Mouse (Mus musculus) neural tube, embryonic 13.5 days (tissue): Measurements from ENCODE around the gene Lrig3. TPM values are rescaled to one million over a fixed set of nuclear protein-coding genes. Genes with fewer than 3 reads are reported as not detected.

ENCODE experiments used
- ATAC-seq: fragments of 200-750 bp; cut with Nextera tagmentation; 2 replicates; pipeline ENCODE4 v1.8.0; 2017; ENCODE audit warnings: low read depth, mild to moderate bottlenecking, moderate TSS enrichment, moderate library complexity
- H3K27ac ChIP-seq: fragments of 300-500 bp; sonication (generic); replicated peaks from 2 replicates; pipeline ENCODE4 v1.5.1; 2015; ENCODE audit warnings: moderate library complexity, mild to moderate bottlenecking, inconsistent platforms
- H3K27me3 ChIP-seq: fragments of 300-500 bp; sonication (generic); 2 replicates; pipeline ENCODE4 v1.6.1; 2015; ENCODE audit warnings: mild to moderate bottlenecking, inconsistent platforms
- H3K36me3 ChIP-seq: fragments of 300-500 bp; sonication (generic); 2 replicates; pipeline ENCODE4 v1.6.1; 2015; ENCODE audit warnings: mild to moderate bottlenecking, inconsistent platforms
- H3K4me1 ChIP-seq: fragments of 300-500 bp; sonication (generic); replicated peaks from 2 replicates; pipeline ENCODE4 v1.6.1; 2015; ENCODE audit warnings: inconsistent platforms
- H3K4me2 ChIP-seq: fragments of 300-500 bp; sonication (generic); 2 replicates; pipeline ENCODE4 v1.6.1; 2015; ENCODE audit warnings: inconsistent platforms, mild to moderate bottlenecking, moderate library complexity
- H3K4me3 ChIP-seq: fragments of 300-500 bp; sonication (generic); 2 replicates; pipeline ENCODE4 v1.5.1; 2015; ENCODE audit warnings: mild to moderate bottlenecking, inconsistent platforms
- H3K9ac ChIP-seq: fragments of 300-500 bp; sonication (generic); 2 replicates; pipeline ENCODE4 v1.6.1; 2015; ENCODE audit warnings: moderate library complexity, mild to moderate bottlenecking, inconsistent platforms
- H3K9me3 ChIP-seq: fragments of 300-500 bp; sonication (generic); 2 replicates; pipeline ENCODE4 v1.6.1; 2016; ENCODE audit warnings: inconsistent platforms
- WGBS: fragments of 180-500 bp; shearing (Covaris S2); methylation state at CpG from one replicate; pipeline ENCODE4 v1.1.7; 2015; 5-methylcytosine and 5-hydroxymethylcytosine counted together
- polyA plus RNA-seq: library from polyadenylated mRNA; unstranded; fragments of >200 nt; fragmentation: Nextera tagmentation; extraction: Ambion mirVana; gene quantifications from 2 replicates; pipeline ENCODE4 v1.2.1, GENCODE M21; 2015

Lrig3 gene
- 6.0 and 7.2 TPM in 2 replicates for polyA plus RNA-seq

DNA sequence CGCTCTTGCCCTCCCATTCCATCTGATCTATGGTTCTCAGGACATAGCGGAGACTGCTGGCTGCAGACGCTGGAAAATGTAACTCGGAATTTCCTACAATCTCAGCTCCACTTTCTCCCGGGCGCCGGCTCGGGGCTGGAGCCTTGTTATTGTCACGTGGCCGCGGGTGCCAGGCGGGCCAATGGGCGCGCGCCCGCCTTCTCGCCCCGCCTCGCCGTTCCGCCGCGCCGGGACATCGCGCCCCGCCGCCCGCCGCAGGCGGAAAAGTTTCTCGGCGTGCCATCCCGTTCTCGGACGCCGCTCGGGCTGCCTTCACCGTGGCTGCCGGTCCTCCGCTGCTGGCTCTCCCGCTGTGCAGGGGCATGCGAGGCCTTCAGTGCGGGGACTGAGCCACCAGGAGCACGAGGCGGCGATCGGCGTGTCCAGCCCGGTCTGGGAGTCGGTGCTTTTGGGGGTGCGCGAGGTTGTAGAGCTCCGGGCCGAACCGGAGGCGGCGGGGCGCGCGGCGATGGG lies at the start of gene Lrig3:
TSS of gene Lrig3 (plus strand) at position 201 of the 513 bp plus-strand sequence.
- H3K9ac ChIP-seq: peak within 1 kb of the TSS; percentile 87
- H3K9me3 ChIP-seq: no peaks in the 10 kb centered on the region
- H3K27ac ChIP-seq: peak within 1 kb of the TSS; percentile 81
- H3K27me3 ChIP-seq: no peaks in the 10 kb centered on the region; the same call in 1 of the 2 replicates
- WGBS: under 1% methylated on average over 45 of the region's 62 CpGs
- H3K4me3 ChIP-seq: peak within 1 kb of the TSS; percentile 82
- H3K4me1 ChIP-seq: peaks cover 42% of the 10 kb centered on the region
- peak within 1 kb of the TSS; percentile 96 for H3K4me2 ChIP-seq
- H3K36me3 ChIP-seq: no peaks in the 10 kb centered on the region
- peak; percentile 84 for ATAC-seq

GRCm38 (mm10) chr10:125916781-125917180 lies 49.2 kb upstream of the Lrig3 start:
- Histone ChIP-seq H3K4me3 (no peak overlapping the region), H3K9ac (no peak overlapping the region), H3K27me3 (peaks cover 26% of the 10 kb centered on the region), H3K4me1 (peaks cover 24% of the 10 kb centered on the region), H3K4me2 (no peak overlapping the region), H3K27ac (no peak overlapping the region), H3K9me3 (no peaks in the 10 kb centered on the region), H3K36me3 (no peaks in the 10 kb centered on the region)
- 45% methylated on average over 6 of the region's 6 CpGs for WGBS
- no peak for ATAC-seq

DNA sequence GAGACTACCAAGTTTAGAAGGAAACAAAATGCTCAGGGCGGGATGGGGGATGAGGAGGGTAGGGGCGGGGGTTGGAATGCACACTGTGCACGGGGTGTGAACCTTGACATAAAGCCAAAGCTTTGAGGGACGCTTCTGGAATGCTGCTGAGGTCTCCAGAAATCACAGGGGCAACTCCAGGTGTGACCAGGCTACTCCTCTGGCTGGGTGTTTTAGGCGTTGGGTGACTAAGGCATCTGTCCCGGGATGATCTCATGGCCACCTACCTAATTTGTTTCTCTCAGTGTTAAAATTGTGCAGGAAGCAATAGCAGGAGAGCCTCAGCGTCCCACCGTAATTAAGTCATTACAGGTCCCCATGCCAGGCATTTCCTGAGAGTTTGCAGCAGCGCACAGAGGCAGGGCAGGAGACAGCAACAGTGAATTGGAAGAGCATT lies 48.5 kb upstream of the Lrig3 start:
- ATAC-seq: 0 out of 2 replicates have a peak, but pooled peaks have one; percentile 47
- Histone ChIP-seq H3K9ac (no peak overlapping the region), H3K9me3 (no peaks in the 10 kb centered on the region), H3K4me1 (peaks cover 23% of the 10 kb centered on the region), H3K4me2 (peak overlapping the region; percentile 45), H3K27me3 (peaks cover 26% of the 10 kb centered on the region), H3K36me3 (no peaks in the 10 kb centered on the region), H3K4me3 (no peak overlapping the region), H3K27ac (no peak overlapping the region)
- WGBS: 10% methylated on average over 9 of the region's 9 CpGs

GRCm38 (mm10) chr10:125918994-125919393 lies 47.0 kb upstream of the Lrig3 start:
- Histone ChIP-seq H3K4me3 (no peak overlapping the region), H3K4me1 (peaks cover 21% of the 10 kb centered on the region), H3K27ac (no peak overlapping the region), H3K36me3 (no peaks in the 10 kb centered on the region), H3K27me3 (peaks cover 22% of the 10 kb centered on the region), H3K9me3 (no peaks in the 10 kb centered on the region), H3K9ac (no peak overlapping the region), H3K4me2 (no peak overlapping the region)
- no peak for ATAC-seq
- 84% methylated on average over 1 of the region's 1 CpGs for WGBS

- peaks cover 8% of the 10 kb centered on the region for H3K27me3 ChIP-seq
- ATAC-seq: peak; percentile 40; the same call in 1 of the 2 replicates
- WGBS: 3% methylated on average over 6 of the region's 6 CpGs
- H3K4me1 ChIP-seq: peaks cover 18% of the 10 kb centered on the region
- no peaks in the 10 kb centered on the region for H3K36me3 ChIP-seq
- H3K9ac ChIP-seq: no peak overlapping the region
- no peak overlapping the region for H3K4me2 ChIP-seq
- no peaks in the 10 kb centered on the region for H3K9me3 ChIP-seq
- no peak overlapping the region for H3K27ac ChIP-seq
- H3K4me3 ChIP-seq: no peak overlapping the region
Observed at GRCm38 (mm10) chr10:125921654-125922446, 44.1 kb upstream of the Lrig3 start.

DNA sequence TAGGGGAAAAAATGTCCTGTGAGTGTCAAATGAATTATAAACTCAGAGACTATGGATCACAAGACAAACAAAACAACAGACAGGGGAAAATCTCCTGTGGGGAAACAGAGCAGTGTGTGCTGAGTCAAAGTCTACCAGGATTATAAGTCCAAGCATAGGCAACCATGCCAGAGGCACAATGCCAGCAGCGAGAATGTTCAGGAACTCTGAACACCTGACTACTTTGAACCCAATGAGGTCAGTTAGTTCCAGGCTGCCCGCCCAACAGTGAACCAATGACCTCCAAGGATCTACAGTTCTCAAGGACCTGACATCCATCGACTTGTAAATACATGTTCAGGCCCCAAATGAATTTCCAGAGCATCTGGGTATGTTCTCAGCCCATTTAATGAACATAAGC lies 36.0 kb upstream of the Lrig3 start:
- WGBS: 86% methylated on average over 3 of the region's 3 CpGs
- no peak overlapping the region for H3K27ac ChIP-seq
- H3K27me3 ChIP-seq: no peaks in the 10 kb centered on the region

GRCm38 (mm10) chr10:125933388-125933787 lies 32.6 kb upstream of the Lrig3 start:
- no peak overlapping the region for H3K4me2 ChIP-seq
- H3K27ac ChIP-seq: no peak overlapping the region
- H3K27me3 ChIP-seq: no peaks in the 10 kb centered on the region
- H3K4me3 ChIP-seq: no peak overlapping the region
- no peaks in the 10 kb centered on the region for H3K36me3 ChIP-seq
- no peak for ATAC-seq
- WGBS: 84% methylated on average over 6 of the region's 6 CpGs
- H3K9me3 ChIP-seq: no peaks in the 10 kb centered on the region
- no peaks in the 10 kb centered on the region for H3K4me1 ChIP-seq
- no peak overlapping the region for H3K9ac ChIP-seq

More for the DNA sequence above, 36.0 kb upstream of the Lrig3 start:
- no peak overlapping the region for H3K4me2 ChIP-seq
- no peaks in the 10 kb centered on the region for H3K4me1 ChIP-seq
- no peak overlapping the region for H3K9ac ChIP-seq
- no peak for ATAC-seq
- H3K36me3 ChIP-seq: no peaks in the 10 kb centered on the region
- no peak overlapping the region for H3K4me3 ChIP-seq
- H3K9me3 ChIP-seq: no peaks in the 10 kb centered on the region

- Histone ChIP-seq H3K4me1 (no peaks in the 10 kb centered on the region), H3K9me3 (no peaks in the 10 kb centered on the region), H3K4me3 (no peak overlapping the region), H3K9ac (no peak overlapping the region), H3K36me3 (no peaks in the 10 kb centered on the region), H3K27ac (no peak overlapping the region), H3K4me2 (no peak overlapping the region), H3K27me3 (no peaks in the 10 kb centered on the region)
- ATAC-seq: no peak
- WGBS: 69% methylated on average over 3 of the region's 3 CpGs
Observed at GRCm38 (mm10) chr10:125934095-125934494, 31.9 kb upstream of the Lrig3 start.

DNA sequence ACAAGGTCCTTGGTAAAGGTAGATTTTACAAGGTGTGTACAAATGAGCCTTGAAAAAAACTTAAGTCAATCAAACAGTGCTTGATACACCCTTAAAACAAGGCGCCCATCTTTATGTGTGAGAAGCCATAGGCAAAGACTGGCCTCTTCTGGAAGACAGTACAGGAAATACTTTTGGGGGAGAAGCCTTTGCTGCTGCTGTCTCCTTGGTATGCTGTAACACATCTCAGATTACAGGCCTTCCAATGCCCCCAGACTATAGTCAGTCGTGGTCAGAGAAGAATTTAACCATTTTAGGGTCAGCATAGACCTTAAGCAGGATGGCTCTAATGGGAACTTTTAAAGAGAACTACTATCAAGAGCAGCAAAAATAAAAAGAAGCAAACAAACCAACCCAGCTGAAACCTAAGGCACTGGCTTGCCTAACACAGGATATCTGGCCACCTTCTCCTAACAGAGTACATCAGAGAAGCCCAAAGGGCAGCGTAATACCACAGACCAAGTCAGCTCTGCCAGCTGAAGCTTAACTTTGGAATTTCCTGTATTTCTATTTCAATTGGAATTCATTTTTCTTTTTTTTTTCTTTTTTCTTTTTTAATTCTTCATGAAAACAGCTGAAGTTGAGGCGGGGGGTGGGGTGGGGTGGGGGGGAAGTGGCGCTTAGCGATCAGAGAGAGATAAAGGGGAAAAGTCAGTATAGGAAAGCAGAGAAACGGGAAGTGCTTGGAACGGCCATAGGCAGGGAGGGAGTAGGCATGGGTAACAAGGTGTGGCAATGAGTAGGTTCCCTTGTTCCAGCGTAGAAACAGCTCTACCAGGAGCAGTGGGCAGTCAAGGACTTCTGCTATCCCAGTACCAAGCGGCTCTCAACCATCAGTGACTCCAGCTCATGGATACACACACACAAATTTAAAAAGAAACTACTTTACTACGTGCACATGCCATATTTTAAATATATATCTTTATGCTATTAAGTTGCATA lies 28.2 kb upstream of the Lrig3 start:
- WGBS: 73% methylated on average over 11 of the region's 11 CpGs
- Histone ChIP-seq H3K4me3 (no peak overlapping the region), H3K9ac (no peak overlapping the region), H3K36me3 (no peaks in the 10 kb centered on the region), H3K4me2 (no peak overlapping the region), H3K27me3 (no peaks in the 10 kb centered on the region), H3K4me1 (peaks cover 4% of the 10 kb centered on the region; the same call in 1 of the 2 replicates), H3K9me3 (no peaks in the 10 kb centered on the region), H3K27ac (no peak overlapping the region)
- no peak for ATAC-seq

DNA sequence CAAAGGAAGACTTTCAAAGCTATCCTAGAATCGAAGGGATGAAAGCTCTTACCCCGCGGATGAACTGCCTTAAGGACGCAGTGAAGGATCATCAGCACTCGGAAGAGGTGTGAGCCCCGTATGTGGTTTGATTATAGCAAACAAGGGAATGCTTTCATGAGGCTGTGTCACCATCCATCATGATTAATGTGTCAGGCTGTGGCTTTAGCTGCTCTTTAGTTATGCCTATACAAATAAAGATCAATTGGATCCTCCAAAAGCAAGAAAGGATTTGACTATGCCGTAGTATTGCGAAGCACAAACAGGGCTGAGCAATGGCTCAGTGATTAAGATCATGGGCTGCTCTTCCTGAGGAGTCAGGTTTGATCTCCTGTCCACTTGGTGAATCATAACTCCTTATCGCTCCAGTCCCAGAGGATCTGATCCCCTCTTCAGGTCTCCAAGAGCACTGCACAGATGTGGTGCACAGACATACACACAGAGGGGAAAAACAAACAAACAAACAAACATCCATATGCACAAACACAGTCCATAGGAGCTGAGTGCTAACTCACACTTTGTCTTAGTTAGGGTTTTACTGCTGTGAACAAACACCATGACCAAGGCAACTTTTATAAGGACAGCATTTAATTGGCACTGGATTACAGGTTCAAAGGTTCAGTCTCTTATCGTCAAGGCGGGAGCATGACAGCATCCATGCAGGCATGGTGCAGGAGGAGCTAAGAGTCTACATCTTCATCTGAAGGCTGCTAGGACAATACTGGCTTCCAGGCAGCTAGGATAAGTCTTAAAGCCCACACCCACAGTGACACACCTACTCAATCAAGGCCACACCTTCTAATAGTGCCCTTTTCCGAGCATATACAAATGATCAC lies 27.2 kb upstream of the Lrig3 start:
- Histone ChIP-seq H3K9me3 (no peaks in the 10 kb centered on the region), H3K4me2 (no peak overlapping the region), H3K4me1 (peaks cover 11% of the 10 kb centered on the region; the same call in 1 of the 2 replicates), H3K27me3 (no peaks in the 10 kb centered on the region), H3K9ac (no peak overlapping the region), H3K27ac (no peak overlapping the region), H3K36me3 (no peaks in the 10 kb centered on the region), H3K4me3 (no peak overlapping the region)
- ATAC-seq: no peak
- 59% methylated on average over 12 of the region's 12 CpGs for WGBS
